Mouse (Mus musculus): ENCODE measurements at regions not wholly inside any gene's neighbourhood (a gene's known extent, or its start where the extent isn't known, plus 50 kb on each side); places are given as distances from the start of the nearest gene placed in this dataset.

DNA sequence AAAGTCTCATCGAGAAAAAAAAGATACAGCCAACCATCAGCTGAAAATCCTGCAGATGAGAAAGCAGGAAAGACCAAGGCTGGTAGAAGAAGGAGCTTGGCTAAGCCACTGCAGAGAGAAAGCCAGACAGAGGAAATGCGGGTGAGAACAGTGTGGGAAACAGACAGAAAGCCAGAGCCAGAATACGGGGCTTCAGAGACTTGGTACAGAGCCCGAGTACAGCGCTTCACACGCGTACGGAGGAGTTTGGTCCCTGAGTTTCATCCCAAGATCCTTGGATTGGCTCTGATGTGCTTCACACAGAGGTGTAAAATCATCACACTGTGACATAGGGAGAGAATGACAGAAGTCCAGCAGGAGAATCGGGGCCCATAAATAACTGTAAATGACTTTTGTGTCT lies 495.6 kb upstream of the Map3k7 start:
- TF ChIP-seq CTCF (IDR thresholded peaks at IDR 0.05; ENCODE audit: control insufficient read depth, insufficient read depth, insufficient replicate concordance, low read depth, low read length), result no peak
- no peak for TF ChIP-seq POLR2A (IDR thresholded peaks at IDR 0.05; ENCODE audit: control insufficient read depth, low read depth, low read length)
